Mouse (Mus musculus): Measurements from ENCODE around the gene Olfr370. TPM values are rescaled to one million over a fixed set of nuclear protein-coding genes. Genes with fewer than 3 reads are reported as not detected.

The Olfr370 gene
- total RNA-seq, 2 experiments from 2014 or later = not detected

DNA sequence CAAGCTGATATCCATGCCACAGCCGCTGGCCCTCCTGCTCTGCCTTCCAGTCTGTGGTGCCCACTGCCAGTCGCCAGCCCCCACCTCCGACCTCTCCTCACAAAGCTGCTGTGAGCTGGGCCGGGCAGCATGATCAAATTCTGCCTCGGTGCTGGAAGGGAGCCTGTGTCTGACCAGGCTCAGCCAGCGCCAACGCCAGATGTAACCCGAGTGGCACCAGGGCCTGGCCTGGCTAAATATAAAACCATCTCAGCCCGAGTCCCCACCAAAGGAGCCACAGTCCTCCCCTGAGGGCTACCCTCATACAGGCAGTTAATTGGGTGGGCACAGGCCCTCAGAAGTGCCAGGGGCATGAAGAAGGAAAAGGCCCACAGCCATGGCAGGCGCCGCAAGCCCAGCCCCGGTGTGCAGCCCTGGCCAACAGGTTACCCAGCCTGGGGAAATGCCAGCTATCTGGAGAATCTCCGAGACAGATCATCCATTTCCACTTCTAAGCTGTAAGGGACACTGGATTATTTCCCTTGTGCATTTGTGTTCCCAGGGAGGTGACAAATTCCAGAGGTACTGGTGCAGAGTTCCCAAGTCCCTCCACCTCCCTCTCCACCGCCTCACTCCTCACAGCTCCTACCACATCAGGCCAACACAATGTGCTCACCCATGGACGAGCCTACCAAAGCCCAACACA is 39.2 kb downstream of the Olfr370 start:
- DNase-seq (ENCODE audit: low spot score in 2 of 2) = peak; percentile 2 to 7
- intact Hi-C loops (cut with DNase I) = no loop called here

DNA sequence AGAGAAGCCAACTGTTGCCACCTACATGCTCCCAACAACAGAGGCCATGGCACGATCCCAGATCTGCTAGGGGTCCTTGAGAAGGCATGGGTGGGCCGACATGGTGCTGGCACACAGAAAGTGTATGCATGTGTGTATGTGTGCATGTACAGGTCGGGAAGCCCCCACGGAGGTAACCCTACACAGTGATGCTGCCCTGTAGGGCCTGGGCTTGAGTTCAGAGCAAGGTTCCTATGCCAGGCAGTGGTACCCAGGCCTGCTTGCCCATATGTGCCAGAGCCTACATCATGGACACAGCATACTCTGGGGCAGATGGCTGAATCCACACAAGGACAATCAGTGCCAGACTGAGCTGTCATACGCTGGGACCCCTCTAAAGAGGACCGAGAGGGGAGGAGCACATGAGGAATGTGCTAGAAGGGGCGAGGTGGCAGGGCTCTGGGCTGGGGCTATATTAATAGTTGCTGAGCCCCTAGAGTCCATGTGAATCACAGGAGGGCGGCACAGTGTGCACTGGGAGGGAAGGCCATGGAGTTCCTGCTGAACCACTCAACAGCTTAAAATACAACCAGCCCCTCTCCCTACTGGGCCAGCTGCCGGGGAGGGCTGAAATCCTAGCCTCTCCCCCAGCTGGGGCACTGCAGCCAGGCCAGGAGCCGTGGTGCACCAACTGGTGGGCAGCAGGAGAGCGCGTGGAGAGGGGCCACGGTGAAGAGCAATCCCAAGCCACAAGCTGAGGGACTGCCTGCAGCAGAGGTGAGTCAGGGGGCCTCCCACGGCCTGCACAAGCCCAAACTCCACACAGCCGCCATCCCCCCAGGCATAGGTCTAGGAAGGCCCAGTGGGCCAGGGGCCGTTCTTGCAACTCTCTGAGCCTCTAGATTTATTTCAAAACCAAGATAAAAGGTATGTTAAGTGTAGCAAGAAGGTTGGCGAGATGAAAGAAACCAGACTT is 40.3 kb downstream of the Olfr370 start:
- intact Hi-C loops (cut with DNase I) = no loop called here
- peak; percentile 1 to 2 for DNase-seq (ENCODE audit: low spot score in 2 of 2)

DNA sequence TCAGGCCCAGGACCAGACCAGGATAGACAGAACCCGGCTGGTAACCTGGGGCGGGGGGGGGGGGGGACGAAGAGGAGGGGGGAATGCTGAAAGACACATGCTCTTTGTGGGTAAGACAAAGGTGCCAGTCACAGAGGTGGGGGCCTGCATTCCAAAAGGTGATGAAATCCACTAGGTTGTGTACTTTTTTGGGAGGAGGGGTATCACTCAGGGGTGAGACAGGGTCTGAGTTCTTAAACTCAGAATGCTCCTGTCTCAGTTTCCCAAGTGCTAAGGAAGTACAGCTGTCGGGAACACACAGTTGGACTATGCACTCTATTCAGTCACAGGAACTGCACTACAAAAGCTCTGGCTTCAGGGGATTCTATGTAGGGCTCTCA is 40.9 kb downstream of the Olfr370 start:
- intact Hi-C loops (cut with DNase I) = no loop called here
- DNase-seq (ENCODE audit: low spot score in 2 of 2) = peak in 1 of 2 experiments; percentile 2

DNA sequence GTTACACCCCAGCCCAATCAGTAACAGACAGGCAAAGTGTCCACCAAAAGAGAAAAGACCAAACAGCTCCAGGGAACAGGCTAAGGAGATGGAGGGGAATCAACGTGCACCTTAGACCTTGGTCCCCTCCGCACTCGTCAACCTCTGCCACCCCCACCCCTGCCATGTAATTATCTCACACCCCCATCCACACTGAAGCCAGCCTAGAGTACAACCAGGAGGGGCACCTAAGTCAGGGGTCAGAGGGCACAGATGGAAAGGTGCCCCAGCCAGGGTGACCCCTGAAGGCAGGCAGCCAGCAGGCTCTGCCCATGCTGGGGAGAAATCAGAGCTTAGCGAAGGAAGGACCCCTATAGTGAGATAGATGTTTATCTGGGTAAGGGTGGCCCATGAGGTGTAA is 41.3 kb downstream of the Olfr370 start:
- peak in 1 of 2 experiments; percentile 2 for DNase-seq (ENCODE audit: low spot score in 2 of 2)
- intact Hi-C loops (cut with DNase I) = no loop called here

DNA sequence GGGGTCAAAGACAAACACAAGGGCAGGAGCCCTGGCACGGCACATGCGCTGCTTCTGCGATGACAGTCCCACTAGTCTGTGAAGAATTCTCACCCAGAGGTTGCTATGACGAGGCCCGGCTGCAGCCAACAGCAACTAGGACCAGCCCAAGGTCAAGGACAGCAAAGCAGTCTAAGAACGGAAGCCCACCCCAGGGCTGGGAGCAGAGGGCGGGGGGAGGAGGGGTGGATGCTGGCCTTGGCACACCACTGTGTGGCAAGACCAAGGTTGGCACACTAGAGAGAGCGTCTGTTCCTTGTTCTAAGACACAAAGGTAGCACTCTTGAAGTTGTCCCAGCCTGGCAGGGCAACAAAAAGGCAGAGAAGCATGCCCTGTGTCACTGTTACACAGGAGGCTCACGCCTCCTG is 41.8 kb downstream of the Olfr370 start:
- intact Hi-C loops (cut with DNase I) = no loop called here
- peak in 1 of 2 experiments; percentile 6 for DNase-seq (ENCODE audit: low spot score in 2 of 2)

DNA sequence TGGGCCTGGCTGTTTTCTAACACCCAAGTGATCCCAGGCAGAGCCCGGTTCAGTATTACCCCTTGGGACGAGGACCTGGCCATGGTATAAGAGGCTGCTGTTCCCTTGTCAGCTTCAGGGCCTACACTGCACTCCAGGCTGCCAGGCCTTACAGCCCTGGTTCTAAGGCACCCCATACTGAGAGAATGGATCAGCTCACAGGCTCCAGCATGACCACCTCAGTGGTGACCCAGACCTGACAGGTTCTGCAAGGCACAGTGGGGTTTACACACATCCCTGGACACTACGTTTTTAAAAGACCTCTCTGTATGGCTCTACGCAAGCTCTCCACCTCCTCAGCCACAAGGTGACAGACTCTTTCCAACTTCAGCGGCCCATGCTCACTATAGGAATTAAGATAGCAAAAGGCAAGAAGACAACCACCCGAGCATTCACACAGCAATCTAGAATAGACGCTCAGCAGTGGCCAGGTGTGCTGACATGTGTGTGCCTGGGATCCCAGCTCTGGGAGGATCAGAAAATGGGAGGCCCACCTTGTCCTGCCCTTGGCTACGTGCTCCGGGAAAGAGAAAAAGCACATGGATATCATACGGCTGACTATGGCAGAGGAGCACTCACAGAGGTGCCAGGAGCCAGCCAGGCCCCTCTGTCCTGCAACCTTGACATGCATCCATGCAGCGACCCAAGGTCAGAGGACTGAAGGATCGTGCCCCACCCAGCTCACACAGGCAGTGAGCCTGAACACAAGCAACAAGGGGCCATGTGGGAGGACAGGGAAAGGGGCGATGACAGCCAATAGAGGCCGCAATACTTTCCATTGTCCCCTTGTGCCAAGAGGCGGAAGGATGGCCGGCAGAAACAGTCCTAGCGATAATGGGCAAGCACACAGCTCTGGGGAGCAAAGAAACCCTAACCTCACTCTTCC is 42.8 kb downstream of the Olfr370 start:
- intact Hi-C loops (cut with DNase I) = no loop called here
- peak in 1 of 2 experiments; percentile 3 for DNase-seq (ENCODE audit: low spot score in 2 of 2)

DNA sequence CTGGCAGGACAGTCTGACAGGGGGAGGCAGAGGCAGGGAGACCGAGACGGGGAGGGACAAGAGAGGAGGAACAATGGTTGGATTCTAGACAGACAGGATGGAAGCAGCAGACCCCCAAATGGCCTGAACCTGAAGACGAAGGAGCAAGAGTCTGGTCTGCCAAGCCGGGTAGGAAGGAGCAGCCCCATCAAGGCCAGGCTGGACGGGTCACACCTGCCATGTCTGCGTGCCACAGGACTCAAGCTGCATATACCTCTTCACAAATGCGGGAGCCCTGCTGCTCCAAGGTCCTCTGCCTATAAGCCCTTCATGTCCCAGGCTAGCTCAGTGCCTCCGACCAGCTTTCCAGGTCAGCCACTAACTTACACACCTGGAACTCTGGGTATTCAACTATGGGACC is 44.1 kb downstream of the Olfr370 start:
- intact Hi-C loops (cut with DNase I) = no loop called here
- no peak for DNase-seq (ENCODE audit: low spot score in 2 of 2)

DNA sequence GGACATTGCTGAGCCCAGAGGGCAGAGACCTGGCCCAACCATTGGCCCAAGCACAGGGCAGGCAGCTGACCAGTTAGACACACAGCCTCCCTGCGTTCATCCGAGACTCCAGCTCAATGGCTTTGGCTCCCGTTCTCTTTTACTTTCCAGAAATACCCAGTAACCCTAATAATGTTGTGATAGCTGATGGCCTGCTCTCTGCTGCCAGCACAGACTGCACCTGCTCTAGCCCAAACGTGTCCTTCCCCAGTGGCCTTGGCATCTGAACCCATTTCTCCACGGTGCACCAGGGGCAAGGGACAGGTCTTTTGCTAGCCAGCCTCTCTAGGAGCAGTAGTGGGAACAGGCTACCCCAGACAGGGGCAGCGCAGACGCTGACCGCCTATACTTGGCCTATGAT is 45.2 kb downstream of the Olfr370 start:
- intact Hi-C loops (cut with DNase I) = no loop called here
- peak in 1 of 2 experiments; percentile 2 for DNase-seq (ENCODE audit: low spot score in 2 of 2)

DNA sequence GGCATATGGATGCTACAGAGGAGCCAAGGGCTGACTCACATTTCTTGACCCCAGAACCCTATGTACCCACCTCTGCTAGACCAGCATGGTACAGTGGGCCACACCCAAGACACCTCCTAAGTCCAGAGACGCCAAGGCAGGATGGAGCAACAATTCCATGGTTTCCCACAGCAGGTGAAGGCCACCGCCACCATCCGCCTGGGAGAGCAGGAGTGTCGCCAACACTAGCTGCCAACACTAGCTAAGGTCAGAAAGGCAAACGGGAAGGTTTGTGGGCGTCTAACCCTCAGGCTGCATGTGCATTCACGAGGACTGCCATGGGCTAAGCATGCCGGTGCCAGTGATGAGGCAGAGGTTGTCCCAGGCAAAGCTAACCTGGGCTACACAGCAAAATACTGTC is 46.6 kb downstream of the Olfr370 start:
- intact Hi-C loops (cut with DNase I) = no loop called here
- DNase-seq (ENCODE audit: low spot score in 2 of 2) = no peak

DNA sequence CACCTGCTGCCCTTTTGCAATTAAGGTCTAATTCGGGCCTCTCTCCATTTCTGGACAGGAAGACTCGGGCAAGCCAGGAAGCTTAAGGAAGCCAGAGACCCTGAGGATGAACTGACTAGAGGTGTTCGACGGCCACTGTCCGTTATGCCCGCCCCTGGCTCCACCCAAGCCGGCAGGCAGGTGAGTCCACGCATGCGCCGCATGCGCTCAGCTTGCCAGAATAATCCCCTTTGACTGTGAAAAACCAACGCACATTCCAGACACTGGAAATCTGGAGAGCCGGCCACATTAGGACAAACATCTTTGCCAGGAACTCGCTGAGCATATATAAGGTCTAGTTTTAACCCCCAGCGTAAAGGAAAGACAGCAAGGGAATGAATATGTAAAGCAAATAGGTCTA is 47.7 kb downstream of the Olfr370 start:
- intact Hi-C loops (cut with DNase I) = no loop called here
- DNase-seq (ENCODE audit: low spot score in 2 of 2) = no peak

DNA sequence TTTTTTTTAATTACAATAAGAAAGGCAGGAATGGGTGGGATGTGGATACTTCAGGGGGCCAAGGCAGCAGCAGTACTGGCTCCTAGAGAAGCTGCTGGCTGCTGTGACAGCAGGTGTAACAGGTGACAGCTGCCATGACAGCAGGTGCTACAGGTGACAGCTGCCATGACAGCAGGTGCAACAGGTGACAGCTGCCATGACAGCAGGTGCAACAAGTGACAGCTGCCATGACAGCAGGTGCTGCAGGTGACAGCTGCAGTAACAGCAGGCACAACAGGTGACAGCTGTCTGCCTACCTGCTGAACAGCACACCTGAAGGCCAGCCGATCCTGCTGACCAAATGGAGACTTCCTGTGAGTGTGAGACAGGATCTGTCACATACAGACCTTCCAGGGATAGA is 49.2 kb downstream of the Olfr370 start:
- DNase-seq (ENCODE audit: low spot score in 2 of 2) = no peak
- intact Hi-C loops (cut with DNase I) = no loop called here

DNA sequence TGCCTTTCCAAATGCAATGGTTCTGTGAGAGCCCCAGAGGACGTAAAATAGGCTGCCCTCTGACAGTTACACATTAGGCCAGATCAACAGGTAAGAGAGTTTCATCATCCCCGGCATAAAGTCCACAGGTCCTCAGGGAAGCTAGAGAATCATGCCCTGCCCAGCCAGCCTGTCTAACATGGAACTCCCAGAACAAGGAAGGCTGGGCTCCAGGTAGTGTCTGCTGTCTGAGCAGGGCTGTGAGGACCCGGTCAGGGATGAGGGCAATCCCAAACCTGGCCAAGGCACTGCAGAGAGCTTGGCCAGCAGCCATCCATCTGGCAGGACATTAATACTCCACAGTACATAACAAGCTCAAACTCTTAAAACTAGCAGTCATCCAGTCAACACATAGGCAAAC is 49.8 kb downstream of the Olfr370 start:
- intact Hi-C loops (cut with DNase I) = no loop called here
- no peak for DNase-seq (ENCODE audit: low spot score in 2 of 2)

DNA sequence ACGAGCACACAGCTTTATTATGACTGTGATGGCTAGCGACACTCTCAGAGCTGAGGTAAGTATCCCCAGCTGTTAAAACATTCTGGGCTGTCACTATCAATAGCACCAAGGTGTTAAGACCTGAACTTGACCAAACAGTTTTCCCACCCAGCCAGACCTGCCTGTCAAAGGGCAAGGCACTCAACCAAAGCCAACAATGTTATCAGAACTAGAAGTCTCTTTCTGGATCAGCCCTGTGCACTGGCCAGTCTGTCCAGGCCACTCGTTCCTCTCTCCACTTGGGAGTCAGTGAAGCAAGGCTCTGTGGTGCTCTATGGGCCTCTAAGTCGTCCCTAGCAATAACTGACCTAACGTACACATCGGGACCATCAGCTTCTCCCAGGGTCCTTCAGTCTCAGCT is 52.1 kb downstream of the Olfr370 start:
- DNase-seq (ENCODE audit: low spot score in 2 of 2) = no peak
- intact Hi-C loops (cut with DNase I) = no loop called here

DNA sequence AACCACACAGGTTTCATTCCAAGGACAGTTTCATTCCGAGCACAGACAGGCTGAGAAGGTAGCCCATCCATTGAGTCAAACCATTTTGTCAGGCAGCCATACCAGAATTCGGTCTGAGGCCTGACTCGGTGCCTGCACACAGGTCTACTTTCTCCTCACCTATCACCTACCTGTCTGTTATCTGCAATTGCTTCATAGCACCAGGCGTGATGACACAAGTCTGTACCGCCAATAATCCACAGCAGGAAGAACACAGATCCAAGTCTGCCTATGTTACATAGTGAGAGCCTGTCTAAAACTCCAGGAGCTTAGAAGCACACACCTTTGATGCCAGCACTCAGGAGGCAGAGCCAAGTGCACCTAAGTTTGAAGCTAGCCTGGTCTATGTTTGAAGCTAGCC is 53.3 kb downstream of the Olfr370 start:
- intact Hi-C loops (cut with DNase I) = no loop called here
- no peak for DNase-seq (ENCODE audit: low spot score in 2 of 2)

DNA sequence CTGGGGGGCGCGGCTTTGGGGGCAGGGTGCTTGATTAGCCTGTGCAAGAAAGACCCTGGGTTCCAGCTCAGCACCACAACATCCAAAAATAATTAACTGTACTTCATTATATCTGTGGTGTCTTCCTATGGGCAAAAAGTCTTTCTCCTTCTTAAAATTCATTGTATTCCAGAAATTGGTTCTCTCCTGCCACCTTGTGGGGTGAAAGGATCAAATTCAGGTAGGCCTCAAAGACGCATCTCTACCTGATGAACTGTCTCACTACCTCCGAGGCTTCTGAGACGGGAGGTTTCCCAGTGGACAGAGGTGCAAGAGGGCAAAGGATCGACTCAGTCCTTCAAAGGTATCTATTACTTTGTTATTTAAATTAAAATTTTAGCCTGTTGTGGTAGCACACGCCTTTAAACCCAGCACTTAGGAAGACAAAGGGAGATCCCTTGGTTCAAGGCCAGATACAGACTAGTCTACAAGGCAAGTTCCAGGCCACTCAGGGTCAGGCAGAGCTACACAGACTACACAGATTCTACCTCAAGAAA is 55.0 kb downstream of the Olfr370 start:
- DNase-seq (ENCODE audit: low spot score in 2 of 2) = no peak
- intact Hi-C loops (cut with DNase I) = no loop called here

DNA sequence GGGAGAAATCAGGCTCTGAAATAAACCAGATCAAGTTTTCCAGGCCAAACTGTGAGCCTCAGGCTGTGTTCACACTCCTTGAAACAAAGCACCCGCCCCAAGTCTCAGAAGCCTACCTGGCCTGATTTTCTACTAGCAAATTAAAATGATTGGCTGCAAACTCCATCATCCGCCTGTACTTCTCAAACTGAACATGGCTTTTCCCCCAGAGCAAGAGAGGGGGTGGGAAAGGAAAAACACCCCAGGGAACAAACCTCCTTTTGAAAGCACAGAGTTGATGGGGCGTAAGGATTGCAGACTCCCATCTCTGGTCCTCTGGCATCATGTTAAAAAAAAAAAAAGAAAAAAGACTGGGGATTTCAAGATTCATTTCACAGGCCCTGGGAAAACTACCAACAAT is 57.1 kb downstream of the Olfr370 start:
- intact Hi-C loops (cut with DNase I) = no loop called here
- DNase-seq (ENCODE audit: low spot score in 2 of 2) = no peak

DNA sequence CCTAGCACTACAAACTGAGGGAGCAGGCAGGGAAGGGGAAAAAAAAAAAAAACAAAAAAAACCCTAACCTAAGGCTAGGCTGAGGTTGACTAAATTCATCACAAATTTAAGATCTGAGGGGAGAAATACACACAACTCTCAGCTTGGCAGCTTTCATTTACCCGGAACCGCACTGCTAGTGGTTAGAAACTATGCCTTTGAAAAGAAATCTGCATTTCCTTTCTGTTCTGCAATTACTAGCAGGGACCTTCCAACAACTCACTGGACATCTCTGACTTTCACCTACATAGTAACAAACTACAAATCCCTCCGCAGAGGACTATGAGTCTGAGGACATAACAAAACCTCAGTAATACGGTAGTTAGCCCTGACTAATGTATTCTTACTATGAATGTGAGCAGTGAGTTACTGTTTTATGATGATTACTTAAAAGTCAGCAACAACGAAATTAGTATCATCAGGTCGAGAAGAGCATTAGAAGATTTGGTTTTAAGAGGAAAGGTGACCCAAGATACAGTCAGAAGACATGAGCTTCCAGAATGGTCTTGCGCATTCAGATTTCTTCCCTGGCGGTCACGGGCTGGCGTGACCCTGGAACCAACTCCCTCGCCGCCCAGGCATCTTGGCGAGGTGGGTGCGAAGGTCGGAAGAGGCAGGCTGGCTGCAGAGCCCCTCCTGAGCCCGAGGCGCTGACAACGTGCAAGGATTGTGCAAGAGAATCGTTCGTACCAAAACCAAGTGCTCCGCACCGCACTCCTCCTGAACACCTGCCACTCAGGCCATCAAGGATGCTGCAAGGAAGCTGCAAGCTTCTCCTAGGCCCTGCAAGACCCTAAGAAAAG is 58.0 kb downstream of the Olfr370 start:
- no peak for DNase-seq (ENCODE audit: low spot score in 2 of 2)
- intact Hi-C loops (cut with DNase I) = no loop called here

DNA sequence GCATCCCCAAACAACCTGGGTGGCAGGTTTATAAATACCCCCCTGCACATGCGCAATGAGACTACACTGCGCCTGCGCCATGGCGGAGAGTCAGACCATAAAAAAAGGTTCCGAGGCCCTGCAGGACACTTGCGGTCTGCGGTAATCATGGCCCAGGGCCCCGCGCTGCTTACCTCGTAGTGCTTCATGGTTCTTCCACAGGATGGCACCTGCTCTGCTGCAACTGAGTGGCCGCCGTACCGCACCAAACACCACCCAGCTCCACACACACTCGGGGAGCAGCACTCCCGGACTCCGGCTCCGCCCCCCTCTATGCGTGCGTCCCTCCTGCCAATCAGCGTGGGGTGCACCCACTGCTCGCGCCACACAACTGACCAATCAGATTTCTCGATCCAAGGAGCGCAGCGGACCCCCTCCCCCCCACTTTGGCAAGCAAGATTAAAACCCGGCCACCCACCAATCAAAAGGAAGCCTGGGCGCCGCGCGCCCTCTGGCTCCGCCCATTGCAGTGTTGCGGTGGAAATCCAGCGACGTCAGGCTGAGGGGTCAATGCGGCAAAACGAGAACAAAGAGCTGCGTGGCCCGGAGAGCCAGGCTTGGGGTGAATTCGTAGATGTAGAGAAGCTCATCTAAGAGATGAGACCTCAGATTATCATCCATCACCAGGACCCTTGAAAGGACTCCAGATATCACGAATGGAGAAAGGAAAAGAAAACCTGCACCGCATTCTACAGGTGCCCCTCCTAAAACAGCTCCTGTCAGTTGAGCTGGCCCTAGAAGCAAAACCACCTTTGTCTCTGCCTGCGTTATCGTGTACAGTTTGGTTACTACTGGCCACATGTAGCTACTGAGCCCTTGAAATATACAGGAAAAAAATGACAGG is 58.8 kb downstream of the Olfr370 start:
- intact Hi-C loops (cut with DNase I) = no loop called here
- DNase-seq (ENCODE audit: low spot score in 2 of 2) = peak; percentile 98 to 99

Data from left cerebral cortex, postnatal 14 days (tissue).